Mouse (Mus musculus) forebrain, embryonic 12.5 days (tissue): ENCODE data around the gene Dlg2. TPM values are rescaled to one million over a fixed set of nuclear protein-coding genes. Genes with fewer than 3 reads are reported as not detected.
A peak's percentile ranks its signal among the peaks of the same experiment; 100 is the strongest.

ENCODE experiments used
- ATAC-seq: fragments of 200-750 bp; cut with Nextera tagmentation; 2 replicates; pipeline ENCODE4 v1.8.0; 2017; ENCODE audit warnings: moderate TSS enrichment; ENCODE audit not compliant: low FRiP score
- H3K27ac ChIP-seq: fragments of 300-500 bp; sonication (generic); 2 replicates; pipeline ENCODE4 v1.5.1; 2016; ENCODE audit warnings: mild to moderate bottlenecking
- H3K27me3 ChIP-seq: fragments of 300-500 bp; sonication (generic); 2 replicates; pipeline ENCODE4 v1.6.1; 2016; ENCODE audit warnings: mild to moderate bottlenecking
- H3K36me3 ChIP-seq: fragments of 300-500 bp; sonication (generic); replicated peaks from 2 replicates; pipeline ENCODE4 v1.6.1; 2016; ENCODE audit warnings: mild to moderate bottlenecking
- H3K4me1 ChIP-seq: fragments of 300-500 bp; sonication (generic); 2 replicates; pipeline ENCODE4 v1.6.1; 2016
- H3K4me2 ChIP-seq: fragments of 300-500 bp; sonication (generic); 2 replicates; pipeline ENCODE4 v1.6.1; 2016; ENCODE audit warnings: mild to moderate bottlenecking, moderate library complexity
- H3K4me3 ChIP-seq: fragments of 300-500 bp; sonication (generic); replicated peaks from 2 replicates; pipeline ENCODE4 v1.5.1; 2016; ENCODE audit warnings: mild to moderate bottlenecking
- H3K9ac ChIP-seq: fragments of 300-500 bp; sonication (generic); 2 replicates; pipeline ENCODE4 v1.6.1; 2016; ENCODE audit warnings: mild to moderate bottlenecking
- H3K9me3 ChIP-seq: fragments of 300-500 bp; sonication (generic); 2 replicates; pipeline ENCODE4 v1.6.1; 2016
- WGBS: fragments of 180-500 bp; shearing (Covaris S2); methylation state at CpG from one replicate; pipeline ENCODE4 v1.1.7; 2016; 5-methylcytosine and 5-hydroxymethylcytosine counted together
- polyA plus RNA-seq: library from polyadenylated mRNA; unstranded; fragments of >200 nt; fragmentation: Nextera tagmentation; extraction: Ambion mirVana; gene quantifications from 2 replicates; pipeline ENCODE4 v1.2.1, GENCODE M21; 2016

The Dlg2 gene
- polyA plus RNA-seq, 1 experiment from 2014 or later = 6.5 TPM

- Histone ChIP-seq H3K9ac (peak overlapping the region; percentile 47), H3K27ac (no peak overlapping the region), H3K27me3 (no peaks in the 10 kb centered on the region), H3K36me3 (no peaks in the 10 kb centered on the region), H3K4me1 (peaks cover 11% of the 10 kb centered on the region), H3K4me3 (peak overlapping the region; percentile 55), H3K9me3 (no peaks in the 10 kb centered on the region), H3K4me2 (peak overlapping the region; percentile 78)
- under 1% methylated on average over 33 of the region's 34 CpGs for WGBS
- ATAC-seq = peak; percentile 89
Measured at GRCm38 (mm10) chr7:91262031-91262951, 785.8 kb downstream of the Dlg2 start.

GRCm38 (mm10) chr7:91262998-91263397 lies 786.5 kb downstream of the Dlg2 start:
- peak overlapping the region; percentile 55 for H3K4me3 ChIP-seq
- no peak overlapping the region for H3K27ac ChIP-seq
- peaks cover 11% of the 10 kb centered on the region for H3K4me1 ChIP-seq
- no peaks in the 10 kb centered on the region for H3K27me3 ChIP-seq
- WGBS = 4% methylated on average over 9 of the region's 9 CpGs
- peak overlapping the region; percentile 78 for H3K4me2 ChIP-seq
- H3K36me3 ChIP-seq = no peaks in the 10 kb centered on the region
- ATAC-seq = peak; percentile 27; the same call in 1 of the 2 replicates
- no peaks in the 10 kb centered on the region for H3K9me3 ChIP-seq
- H3K9ac ChIP-seq = peak overlapping the region; percentile 47; the same call in 1 of the 2 replicates

GRCm38 (mm10) chr7:91267764-91268163 lies 791.3 kb downstream of the Dlg2 start:
- no peak overlapping the region for H3K27ac ChIP-seq
- H3K27me3 ChIP-seq = no peaks in the 10 kb centered on the region
- H3K4me1 ChIP-seq = peaks cover 6% of the 10 kb centered on the region
- 48% methylated on average over 1 of the region's 1 CpGs for WGBS
- ATAC-seq = no peak
- H3K4me2 ChIP-seq = no peak overlapping the region
- no peaks in the 10 kb centered on the region for H3K36me3 ChIP-seq
- H3K9ac ChIP-seq = no peak overlapping the region
- H3K4me3 ChIP-seq = no peak overlapping the region
- no peaks in the 10 kb centered on the region for H3K9me3 ChIP-seq

- WGBS = 94% methylated on average over 3 of the region's 3 CpGs
- no peak overlapping the region for H3K4me2 ChIP-seq
- no peaks in the 10 kb centered on the region for H3K27me3 ChIP-seq
- H3K36me3 ChIP-seq = no peaks in the 10 kb centered on the region
- H3K9me3 ChIP-seq = no peaks in the 10 kb centered on the region
- no peak for ATAC-seq
- no peak overlapping the region for H3K4me3 ChIP-seq
- no peak overlapping the region for H3K9ac ChIP-seq
- no peak overlapping the region for H3K27ac ChIP-seq
- no peaks in the 10 kb centered on the region for H3K4me1 ChIP-seq
Measured at GRCm38 (mm10) chr7:91284167-91284566, 807.7 kb downstream of the Dlg2 start.

GRCm38 (mm10) chr7:91288324-91288723 lies 811.9 kb downstream of the Dlg2 start:
- Histone ChIP-seq H3K36me3 (no peaks in the 10 kb centered on the region), H3K9ac (no peak overlapping the region), H3K4me1 (no peaks in the 10 kb centered on the region), H3K4me2 (no peak overlapping the region), H3K4me3 (no peak overlapping the region), H3K27ac (no peak overlapping the region), H3K27me3 (no peaks in the 10 kb centered on the region), H3K9me3 (no peaks in the 10 kb centered on the region)
- ATAC-seq = no peak
- 54% methylated on average over 3 of the region's 3 CpGs for WGBS

GRCm38 (mm10) chr7:91296127-91296526 lies 819.7 kb downstream of the Dlg2 start:
- H3K27me3 ChIP-seq = no peaks in the 10 kb centered on the region

GRCm38 (mm10) chr7:91311177-91311576 lies 834.7 kb downstream of the Dlg2 start:
- no peaks in the 10 kb centered on the region for H3K4me1 ChIP-seq
- no peak for ATAC-seq
- no peaks in the 10 kb centered on the region for H3K27me3 ChIP-seq
- H3K4me2 ChIP-seq = no peak overlapping the region
- H3K36me3 ChIP-seq = no peaks in the 10 kb centered on the region
- no peak overlapping the region for H3K27ac ChIP-seq
- H3K9me3 ChIP-seq = no peaks in the 10 kb centered on the region
- WGBS = 80% methylated on average over 5 of the region's 5 CpGs
- no peak overlapping the region for H3K4me3 ChIP-seq
- H3K9ac ChIP-seq = no peak overlapping the region

More at GRCm38 (mm10) chr7:91296127-91296526, 819.7 kb downstream of the Dlg2 start:
- H3K36me3 ChIP-seq = no peaks in the 10 kb centered on the region
- no peak overlapping the region for H3K9ac ChIP-seq
- no peak overlapping the region for H3K27ac ChIP-seq
- ATAC-seq = no peak
- WGBS = 84% methylated on average over 2 of the region's 2 CpGs
- H3K4me3 ChIP-seq = no peak overlapping the region
- no peak overlapping the region for H3K4me2 ChIP-seq
- no peaks in the 10 kb centered on the region for H3K4me1 ChIP-seq
- H3K9me3 ChIP-seq = no peaks in the 10 kb centered on the region

- Histone ChIP-seq H3K4me3 (no peak overlapping the region), H3K9me3 (no peaks in the 10 kb centered on the region)
Measured at GRCm38 (mm10) chr7:91345073-91345472, 868.6 kb downstream of the Dlg2 start.

GRCm38 (mm10) chr7:91369821-91370321 lies 893.4 kb downstream of the Dlg2 start:
- no peak overlapping the region for H3K9ac ChIP-seq
- H3K9me3 ChIP-seq = no peaks in the 10 kb centered on the region
- ATAC-seq = no peak
- WGBS = 79% methylated on average over 10 of the region's 10 CpGs
- no peak overlapping the region for H3K27ac ChIP-seq
- H3K36me3 ChIP-seq = no peaks in the 10 kb centered on the region
- no peaks in the 10 kb centered on the region for H3K4me1 ChIP-seq
- H3K27me3 ChIP-seq = no peaks in the 10 kb centered on the region
- H3K4me2 ChIP-seq = no peak overlapping the region
- no peak overlapping the region for H3K4me3 ChIP-seq

More at GRCm38 (mm10) chr7:91345073-91345472, 868.6 kb downstream of the Dlg2 start:
- ATAC-seq = no peak
- H3K9ac ChIP-seq = no peak overlapping the region
- no peaks in the 10 kb centered on the region for H3K27me3 ChIP-seq
- no peaks in the 10 kb centered on the region for H3K4me1 ChIP-seq
- H3K36me3 ChIP-seq = no peaks in the 10 kb centered on the region
- H3K27ac ChIP-seq = no peak overlapping the region
- no peak overlapping the region for H3K4me2 ChIP-seq

GRCm38 (mm10) chr7:91382281-91382680 lies 905.8 kb downstream of the Dlg2 start:
- Histone ChIP-seq H3K9ac (no peak overlapping the region), H3K4me2 (no peak overlapping the region), H3K4me3 (no peak overlapping the region), H3K27ac (no peak overlapping the region), H3K36me3 (no peaks in the 10 kb centered on the region), H3K9me3 (no peaks in the 10 kb centered on the region), H3K4me1 (no peaks in the 10 kb centered on the region), H3K27me3 (no peaks in the 10 kb centered on the region)
- WGBS = 85% methylated on average over 3 of the region's 3 CpGs
- ATAC-seq = no peak

GRCm38 (mm10) chr7:91383873-91384272 lies 907.4 kb downstream of the Dlg2 start:
- Histone ChIP-seq H3K27me3 (no peaks in the 10 kb centered on the region), H3K27ac (no peak overlapping the region), H3K9ac (no peak overlapping the region), H3K4me2 (no peak overlapping the region), H3K36me3 (no peaks in the 10 kb centered on the region), H3K4me1 (no peaks in the 10 kb centered on the region), H3K9me3 (no peaks in the 10 kb centered on the region), H3K4me3 (no peak overlapping the region)
- no peak for ATAC-seq
- 51% methylated on average over 1 of the region's 1 CpGs for WGBS

GRCm38 (mm10) chr7:91389272-91389671 lies 912.8 kb downstream of the Dlg2 start:
- Histone ChIP-seq H3K4me2 (no peak overlapping the region), H3K9ac (no peak overlapping the region), H3K4me1 (no peaks in the 10 kb centered on the region), H3K27me3 (no peaks in the 10 kb centered on the region), H3K9me3 (no peaks in the 10 kb centered on the region), H3K27ac (no peak overlapping the region), H3K4me3 (no peak overlapping the region), H3K36me3 (no peaks in the 10 kb centered on the region)
- ATAC-seq = no peak
- 83% methylated on average over 5 of the region's 5 CpGs for WGBS

GRCm38 (mm10) chr7:91397827-91398226 lies 921.4 kb downstream of the Dlg2 start:
- H3K4me3 ChIP-seq = no peak overlapping the region
- H3K27ac ChIP-seq = no peak overlapping the region
- no peak overlapping the region for H3K4me2 ChIP-seq
- H3K9me3 ChIP-seq = no peaks in the 10 kb centered on the region
- 8% methylated on average over 3 of the region's 3 CpGs for WGBS
- 0 out of 2 replicates have a peak, but pooled peaks cover 3% of the 10 kb centered on the region for H3K4me1 ChIP-seq
- ATAC-seq = peak; percentile 63; the same call in 1 of the 2 replicates
- H3K9ac ChIP-seq = no peak overlapping the region
- no peaks in the 10 kb centered on the region for H3K27me3 ChIP-seq
- no peaks in the 10 kb centered on the region for H3K36me3 ChIP-seq
